Mouse (Mus musculus): ENCODE data around the gene Naa15.

DNA sequence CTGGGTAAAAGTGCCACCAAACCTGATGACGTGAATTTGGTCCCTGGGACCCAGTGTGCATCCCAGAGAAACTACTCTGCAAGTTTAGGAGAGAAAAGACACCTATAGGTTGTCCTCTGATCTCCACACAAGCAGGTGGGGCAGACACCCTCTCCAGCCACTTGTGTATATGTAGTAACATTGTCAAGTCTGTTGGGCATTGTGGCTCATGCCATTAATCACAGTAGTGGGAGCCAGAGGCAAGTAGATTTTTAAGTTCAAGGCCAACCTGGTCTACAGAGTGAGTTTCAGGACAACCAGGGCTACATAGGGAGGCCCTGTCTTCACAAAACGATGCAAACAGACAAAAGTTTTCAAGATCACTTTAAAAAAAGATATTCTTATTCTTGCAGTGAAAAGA lies 43.1 kb upstream of the Naa15 start:
- TF ChIP-seq POLR2A (IDR thresholded peaks at IDR 0.05; ENCODE audit: borderline replicate concordance, extremely low read depth, low read depth, low read length) (no peak), CTCF (IDR thresholded peaks at IDR 0.05; ENCODE audit: insufficient read depth, low read length) (no peak)
